8 mouse cellular contexts compared by ENCODE assay signal in the genomic region with DNA sequence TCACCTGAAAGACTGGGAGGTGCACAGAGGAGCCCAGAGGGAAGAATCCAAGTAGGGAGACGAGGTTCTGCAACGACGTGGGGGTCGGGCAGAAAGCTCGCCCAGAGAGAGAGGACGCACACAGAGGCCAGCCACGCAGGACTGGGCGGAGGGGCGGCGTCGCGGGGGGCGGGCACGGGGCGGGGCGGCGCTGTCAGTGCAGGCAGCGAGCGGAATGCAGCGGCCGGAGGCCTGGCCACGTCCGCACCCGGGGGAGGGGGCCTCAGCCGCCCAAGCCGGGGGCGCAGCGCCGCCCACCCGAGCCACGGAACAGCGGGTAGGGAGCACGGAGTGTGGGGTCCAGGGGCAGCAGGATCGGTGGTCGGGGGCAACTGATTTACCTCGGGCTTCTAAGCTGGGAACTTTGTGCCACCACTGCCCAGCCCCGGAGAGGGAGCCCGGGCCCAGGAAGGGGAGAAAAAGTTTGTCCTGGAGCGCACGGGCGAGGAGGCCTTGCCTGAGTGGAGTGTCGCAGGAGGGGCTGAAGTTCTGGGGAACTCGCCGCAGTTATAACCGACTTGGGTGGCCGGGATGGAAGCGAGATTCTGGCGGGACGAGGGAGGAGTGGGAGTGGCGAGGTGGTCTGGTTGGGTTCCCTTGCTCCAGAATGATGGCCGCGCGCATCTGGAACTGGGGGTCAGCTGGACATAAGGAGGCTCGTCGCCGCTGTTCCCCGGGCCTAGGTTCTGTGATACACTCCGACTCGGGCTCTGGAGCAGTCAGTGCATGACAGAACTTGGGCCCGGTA. TPM values are rescaled to one million over a fixed set of nuclear protein-coding genes. Genes with fewer than 3 reads are reported as not detected.
DNase-seq lines count a peak whose midpoint lies in the region; ATAC-seq and TF ChIP-seq lines count a peak whose summit lies in the region.

Copz2 (plus strand) TSS at position 190 of the 787 bp plus-strand sequence.

- peak within 1 kb of the TSS; percentile 36 for H3K9ac ChIP-seq in forebrain, embryonic 15.5 days (replicated peaks)
- peak within 1 kb of the TSS; percentile 77 for H3K9ac ChIP-seq in limb, embryonic 14.5 days (ENCODE audit: low read depth, low read length, severe bottlenecking)
- peak within 1 kb of the TSS; percentile 32 for H3K9ac ChIP-seq in midbrain, embryonic 16.5 days (ENCODE audit: low read depth, low read length)

- DNase-seq in 3134 (ENCODE audit: extremely low read depth, insufficient read length, low spot score) = peak; percentile 72
- DNase-seq in adrenal gland, adult 18-20 months (ENCODE audit: low spot score in 2 of 2) = peak; percentile 64 to 67
- peak; percentile 70 for DNase-seq in heart, postnatal 4 days
- peak; percentile 41 for DNase-seq in limb, embryonic 14.5 days (ENCODE audit: low spot score)
- DNase-seq in cerebellum, adult 9-11 months = no peak
- no peak for DNase-seq in layer of hippocampus, adult 18-20 months (ENCODE audit: low spot score in 2 of 2)

- no peak within 1 kb of the TSS for H3K27ac ChIP-seq in forebrain, embryonic 15.5 days (replicated peaks)
- peak within 1 kb of the TSS; percentile 80 for H3K27ac ChIP-seq in limb, embryonic 14.5 days (replicated peaks; ENCODE audit: low read depth, low read length)
- no peak within 1 kb of the TSS for H3K27ac ChIP-seq in midbrain, embryonic 16.5 days (ENCODE audit: low read length)

- H3K4me3 ChIP-seq in forebrain, embryonic 15.5 days = peak within 1 kb of the TSS; percentile 38
- H3K4me3 ChIP-seq in limb, embryonic 14.5 days (replicated peaks; ENCODE audit: low read length) = peak within 1 kb of the TSS; percentile 65
- H3K4me3 ChIP-seq in midbrain, embryonic 16.5 days (ENCODE audit: low read depth, low read length) = peak within 1 kb of the TSS; percentile 32

- H3K4me1 ChIP-seq in forebrain, embryonic 15.5 days = peaks cover 12% of the 10 kb centered on the region
- H3K4me1 ChIP-seq in limb, embryonic 14.5 days (ENCODE audit: control insufficient read depth, insufficient read depth, low read length) = 0 out of 2 replicates have a peak, but pooled peaks cover 4% of the 10 kb centered on the region
- H3K4me1 ChIP-seq in midbrain, embryonic 16.5 days (ENCODE audit: control insufficient read depth, insufficient read depth, low read length) = 0 out of 2 replicates have a peak, but pooled peaks cover 4% of the 10 kb centered on the region

- no peaks in the 10 kb centered on the region for H3K27me3 ChIP-seq in forebrain, embryonic 15.5 days
- no peaks in the 10 kb centered on the region for H3K27me3 ChIP-seq in limb, embryonic 14.5 days (ENCODE audit: control insufficient read depth, insufficient read depth, low read length)
- H3K27me3 ChIP-seq in midbrain, embryonic 16.5 days (ENCODE audit: control insufficient read depth, insufficient read depth, low read depth, low read length) = peaks cover 8% of the 10 kb centered on the region; the same call in 1 of the 2 replicates

- peak; percentile 23; the same call in 1 of the 2 replicates for ATAC-seq in forebrain, embryonic 15.5 days (replicated peaks)
- peak; percentile 82 for ATAC-seq in limb, embryonic 14.5 days (ENCODE audit: low FRiP score, low read depth)
- no peak for ATAC-seq in midbrain, embryonic 16.5 days

- WGBS in forebrain, embryonic 15.5 days = under 1% methylated on average over 59 of the region's 60 CpGs
- WGBS in limb, embryonic 14.5 days = 2% methylated on average over 50 of the region's 60 CpGs
- whole genome bisulfite sequencing in midbrain, embryonic 16.5 days = 2% methylated on average over 41 of the region's 60 CpGs

- peak within 1 kb of the TSS; percentile 58 for H3K4me2 ChIP-seq in forebrain, embryonic 15.5 days (replicated peaks)
- peak within 1 kb of the TSS; percentile 71 for H3K4me2 ChIP-seq in limb, embryonic 14.5 days (replicated peaks; ENCODE audit: low read depth, low read length, severe bottlenecking)
- peak within 1 kb of the TSS; percentile 69 for H3K4me2 ChIP-seq in midbrain, embryonic 16.5 days (ENCODE audit: low read length)

- H3K36me3 ChIP-seq in forebrain, embryonic 15.5 days = no peaks in the 10 kb centered on the region
- peaks cover 14% of the 10 kb centered on the region for H3K36me3 ChIP-seq in limb, embryonic 14.5 days (ENCODE audit: control insufficient read depth, insufficient read depth, low read length)
- no peaks in the 10 kb centered on the region for H3K36me3 ChIP-seq in midbrain, embryonic 16.5 days (ENCODE audit: control insufficient read depth, insufficient read depth, low read length)

- TF ChIP-seq POLR2A in limb, embryonic 14.5 days (IDR thresholded peaks at IDR 0.05; ENCODE audit: borderline replicate concordance, extremely low read depth, insufficient read depth, insufficient read length) = 0 out of 2 replicates have a peak, but pooled peaks have one; percentile 50

- H3K9me3 ChIP-seq in forebrain, embryonic 15.5 days = no peaks in the 10 kb centered on the region
- H3K9me3 ChIP-seq in limb, embryonic 14.5 days (ENCODE audit: control insufficient read depth, low read length) = no peaks in the 10 kb centered on the region
- no peaks in the 10 kb centered on the region for H3K9me3 ChIP-seq in midbrain, embryonic 16.5 days (replicated peaks; ENCODE audit: control insufficient read depth, low read length, poor library complexity, severe bottlenecking)

RNA-seq across cellular contexts. Expression of gene Copz2, which starts in this region (rescaled TPM):
- 10 to 100 TPM; 56.5 to 60.6 TPM for total RNA-seq in adrenal gland, adult 18-20 months (2021)
- polyA plus RNA-seq in forebrain, embryonic 15.5 days (2015; fragmentation: Nextera tagmentation; extraction: Ambion mirVana) = 12.2 and 13.5 TPM in 2 replicates
- total RNA-seq in heart, postnatal 4 days (2021) = 10 to 100 TPM; 51.2 to 52.7 TPM
- polyA plus RNA-seq in limb, embryonic 14.5 days (2012; rRNA removed) = 117 and 141 TPM in 2 replicates
- 201 and 210 TPM in 2 replicates for polyA plus RNA-seq in limb, embryonic 14.5 days (2014; fragmentation: Nextera tagmentation; extraction: Ambion mirVana)
- polyA plus RNA-seq in midbrain, embryonic 16.5 days (2015; fragmentation: Nextera tagmentation; extraction: Ambion mirVana) = 14.8 and 16.3 TPM in 2 replicates
- 1 to 10 TPM; 6.5 to 8.2 TPM for total RNA-seq in layer of hippocampus, adult 18-20 months (2021)

Comparison
In these comparisons a context has a peak if more than half of its experiments do, and no peak if none do; other contexts are left out.
1. RNA of gene Copz2 (total RNA-seq): 56.5 to 60.6 TPM in adrenal gland, adult 18-20 months and 51.2 to 52.7 TPM in heart, postnatal 4 days; 6.5 to 8.2 TPM in layer of hippocampus, adult 18-20 months; every median in the first group is over 4 times any median in the second.
2. DNase-seq: peak in 3134 (single experiment), adrenal gland, adult 18-20 months (2 of 2), heart, postnatal 4 days (single experiment) and limb, embryonic 14.5 days (single experiment); none in cerebellum, adult 9-11 months (single experiment) and layer of hippocampus, adult 18-20 months (0 of 2).
3. Peak in every context shown above with its lines, with median percentiles within 50 percentile points of each other: H3K4me2 ChIP-seq, H3K4me3 ChIP-seq and H3K9ac ChIP-seq.